Mouse (Mus musculus): Measurements from ENCODE around the gene Frk. TPM values are rescaled to one million over a fixed set of nuclear protein-coding genes. Genes with fewer than 3 reads are reported as not detected.
"Not testable (repeated sequence)": the region's sequence is repeated elsewhere in the genome, so short reads cannot be mapped to it uniquely, and the experiment has no call there.

Frk gene
- under 1 TPM; 0.65 to 0.88 TPM for total RNA-seq (2021)

DNA sequence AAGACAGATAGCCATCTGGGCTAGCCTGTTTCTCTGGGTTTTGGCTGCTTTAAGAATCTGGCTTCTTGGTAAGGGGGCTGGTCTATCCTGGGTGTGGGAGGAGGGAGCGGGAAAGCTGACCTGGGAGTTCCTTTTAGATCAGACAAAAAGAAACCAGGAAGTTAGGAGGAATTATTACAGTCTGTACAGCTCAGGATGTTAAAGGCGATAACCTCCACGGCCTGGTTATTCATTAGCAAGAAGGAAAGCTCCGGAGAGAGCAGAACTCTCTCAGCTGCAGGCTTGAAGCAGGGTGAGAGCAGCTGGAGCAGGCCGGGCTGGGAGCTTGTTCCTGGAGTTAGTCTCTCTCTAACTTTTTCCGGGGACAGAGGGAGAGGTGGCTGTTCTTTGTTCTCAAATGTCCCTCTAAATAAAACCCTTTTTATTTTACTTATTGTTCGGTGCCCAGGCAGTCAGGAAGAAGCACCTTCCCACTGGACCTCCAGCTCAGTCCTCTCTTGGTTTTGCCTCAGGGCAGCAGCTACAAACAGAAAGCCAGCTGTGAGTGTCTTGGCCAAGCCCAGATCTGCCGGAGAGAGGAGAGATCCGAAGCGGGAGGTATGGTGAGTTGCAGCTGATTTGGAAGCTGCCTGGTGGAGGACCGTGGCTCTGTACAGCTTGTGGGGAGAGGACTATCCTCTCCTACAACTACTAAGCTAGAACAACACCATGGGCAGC, at the start of gene Frk:
Gene Frk (plus strand): TSS at position 103 of the 717 bp plus-strand sequence.
- peak in 1 of 2 experiments; percentile 23 for DNase-seq (ENCODE audit: extremely low spot score in 1 of 2, low spot score in 2 of 2)
- intact Hi-C loops (cut with DNase I), result no loop called here

DNA sequence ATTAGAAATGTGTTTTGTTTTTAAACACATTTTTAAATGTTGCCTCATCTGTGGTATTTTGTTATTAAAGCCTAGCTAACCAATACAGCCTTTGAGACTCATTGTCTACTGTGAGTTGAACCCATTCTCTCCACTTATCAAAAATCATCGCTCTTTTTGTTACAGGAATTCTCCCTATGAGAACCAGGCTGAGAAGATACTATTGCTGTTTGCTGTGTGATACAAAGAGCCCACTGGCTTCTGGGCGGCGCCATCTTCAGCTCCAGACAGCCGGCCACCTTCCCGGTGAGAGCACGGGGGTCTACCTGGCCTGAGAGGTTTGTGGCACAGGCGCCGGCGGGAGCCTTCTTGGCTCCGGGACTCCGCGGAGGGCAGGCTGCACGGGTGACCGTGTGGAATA, 49.0 kb upstream of the Frk start:
- intact Hi-C loops (cut with DNase I); DNase-seq (ENCODE audit: extremely low spot score in 1 of 2, low spot score in 2 of 2): not testable (repeated sequence)

DNA sequence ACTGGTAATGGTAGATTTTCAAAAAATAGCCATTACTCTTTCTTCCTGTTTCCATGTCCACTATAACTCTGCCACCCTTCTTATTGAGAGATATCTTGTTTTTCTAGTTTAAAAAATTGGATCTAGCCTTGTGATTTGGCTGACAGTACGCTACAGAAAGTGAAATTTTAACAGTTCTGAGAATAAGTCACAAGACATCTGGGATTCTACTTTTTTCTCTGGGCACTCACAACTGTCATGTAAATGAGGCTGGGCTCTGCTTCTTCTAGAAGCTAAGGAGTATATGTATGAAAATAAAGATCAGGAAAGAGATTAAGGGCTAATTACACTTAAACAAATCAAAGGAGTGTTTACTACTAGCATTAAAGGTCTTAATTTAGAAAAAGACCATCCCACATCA, 33.7 kb upstream of the Frk start:
- DNase-seq (ENCODE audit: extremely low spot score in 1 of 2, low spot score in 2 of 2), result no peak
- intact Hi-C loops (cut with DNase I), result no loop called here

DNA sequence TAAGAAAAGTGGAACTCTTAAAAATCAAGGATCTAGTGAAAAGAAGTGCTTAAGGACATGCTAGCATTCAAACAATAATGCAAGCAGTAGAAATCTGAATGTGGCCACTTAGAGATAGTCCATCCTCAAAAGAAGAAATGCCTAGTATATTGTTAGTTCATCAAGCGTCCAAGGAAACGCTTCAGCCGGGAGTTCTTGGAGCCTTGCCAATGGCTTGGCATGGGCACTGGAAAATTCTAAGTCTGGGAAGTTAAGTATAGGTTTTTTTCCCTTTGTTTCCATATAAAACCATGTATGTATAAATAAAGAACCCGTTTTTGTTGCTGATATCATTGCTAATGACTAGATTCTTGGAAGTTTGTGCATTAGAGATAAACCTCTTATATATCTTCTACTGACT, 21.7 kb upstream of the Frk start:
- no peak for DNase-seq (ENCODE audit: extremely low spot score in 1 of 2, low spot score in 2 of 2)
- intact Hi-C loops (cut with DNase I), result no loop called here

DNA sequence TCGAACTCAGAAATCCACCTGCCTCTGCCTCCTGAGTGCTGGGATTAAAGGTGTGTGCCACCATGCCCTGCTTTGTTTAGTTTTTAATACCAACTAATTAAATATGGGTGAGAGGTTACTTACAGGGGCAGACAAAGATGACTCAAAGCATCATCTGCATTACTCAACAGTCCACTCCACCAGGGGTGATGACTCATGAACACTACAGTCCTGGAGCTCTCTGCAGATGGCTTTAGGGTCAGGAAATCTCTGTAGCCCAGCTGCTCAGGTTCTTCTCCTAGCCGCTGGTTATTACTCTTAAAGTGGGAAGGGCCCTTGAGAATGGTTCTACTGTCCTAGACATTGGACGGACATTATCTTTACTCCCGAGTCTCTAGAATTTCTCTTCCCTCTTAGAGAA, 18.9 kb upstream of the Frk start:
- intact Hi-C loops (cut with DNase I), result no loop called here

DNA sequence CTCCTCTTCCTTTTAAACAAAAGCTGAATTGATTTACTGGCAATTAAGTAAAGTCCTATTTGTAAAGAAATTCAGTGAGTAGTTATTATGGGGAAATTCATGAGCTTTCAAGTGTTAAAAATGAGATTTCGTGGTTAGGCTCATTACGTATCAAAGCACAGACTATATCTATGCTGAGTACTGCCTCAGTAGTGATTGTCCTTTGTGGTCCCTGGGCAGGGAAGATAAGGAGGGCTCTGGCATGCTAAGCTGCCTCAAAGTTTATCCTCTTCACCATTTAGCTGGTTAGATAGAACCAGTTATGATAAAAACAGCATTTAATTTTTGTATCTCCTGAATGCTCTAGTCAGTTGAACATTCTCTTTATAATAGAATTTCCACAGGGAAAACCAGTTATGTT, 14.2 kb upstream of the Frk start:
- DNase-seq (ENCODE audit: extremely low spot score in 1 of 2, low spot score in 2 of 2), result no peak
- intact Hi-C loops (cut with DNase I), result no loop called here

More for the DNA sequence above, 18.9 kb upstream of the Frk start:
- DNase-seq (ENCODE audit: extremely low spot score in 1 of 2, low spot score in 2 of 2), result no peak

DNA sequence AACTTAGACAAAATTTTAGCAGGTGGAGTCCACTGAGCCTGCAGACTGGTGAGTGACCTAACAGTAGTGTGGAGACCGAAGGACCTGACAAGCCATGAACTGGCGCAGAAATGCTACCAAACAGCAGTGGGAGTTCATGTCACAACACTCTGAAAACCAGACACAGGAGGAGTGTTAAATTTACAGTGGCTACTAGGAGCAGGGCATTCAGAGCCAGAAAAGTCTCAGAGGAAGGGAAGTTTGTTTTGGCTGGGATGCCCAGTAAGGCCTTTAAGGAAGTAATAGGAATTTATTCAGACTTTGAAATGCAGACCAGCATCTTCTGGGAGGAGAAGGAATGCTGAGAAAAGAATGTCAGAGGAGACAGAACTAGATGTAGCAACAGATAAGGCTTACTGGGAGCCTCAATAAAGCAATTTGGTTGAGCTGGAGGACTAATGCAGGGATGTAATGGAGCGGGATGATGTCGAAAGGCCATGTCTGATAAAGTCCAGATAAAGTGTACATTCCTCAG, 3.2 kb upstream of the Frk start:
- no peak for DNase-seq (ENCODE audit: extremely low spot score in 1 of 2, low spot score in 2 of 2)
- intact Hi-C loops (cut with DNase I), result no loop called here

DNA sequence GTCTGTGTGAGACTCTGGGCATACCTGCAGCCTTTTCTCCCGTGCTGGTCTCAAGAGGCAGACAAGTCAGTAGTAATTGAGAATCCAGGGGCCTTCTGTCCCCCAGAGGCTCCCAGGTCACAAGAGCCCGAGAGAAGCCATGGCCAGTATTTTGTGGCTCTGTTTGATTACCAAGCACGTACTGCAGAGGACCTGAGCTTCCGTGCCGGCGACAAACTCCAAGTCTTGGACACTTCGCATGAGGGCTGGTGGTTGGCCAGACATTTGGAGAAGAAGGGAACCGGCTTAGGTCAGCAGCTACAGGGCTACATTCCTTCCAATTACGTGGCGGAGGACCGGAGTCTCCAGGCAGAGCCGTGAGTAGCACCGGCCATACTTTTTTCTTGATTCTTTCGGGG, 814 bp downstream of the Frk start:
- DNase-seq (ENCODE audit: extremely low spot score in 1 of 2, low spot score in 2 of 2), result peak in 1 of 2 experiments; percentile 18
- intact Hi-C loops (cut with DNase I), result no loop called here

DNA sequence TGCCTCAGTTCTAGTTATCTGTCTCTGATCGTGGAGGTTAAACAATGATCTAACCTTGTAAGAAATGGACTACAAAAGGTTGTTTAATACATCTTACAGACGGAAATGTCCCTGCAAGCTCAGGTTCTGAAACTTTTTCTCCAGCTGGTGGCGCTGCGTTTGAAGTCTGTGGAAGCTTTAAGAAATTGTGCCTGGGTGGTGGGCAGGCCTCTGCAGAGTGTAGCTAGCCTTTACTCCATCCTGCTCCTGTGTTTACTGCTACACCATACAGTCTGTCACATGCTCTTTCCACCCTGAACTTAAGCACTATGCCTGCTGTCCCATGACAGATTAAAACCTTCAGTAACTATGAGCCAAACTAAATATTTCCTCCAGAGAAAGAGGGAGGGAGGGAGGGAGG, 1.9 kb downstream of the Frk start:
- intact Hi-C loops (cut with DNase I), result no loop called here
- peak in 1 of 2 experiments; percentile 21 for DNase-seq (ENCODE audit: extremely low spot score in 1 of 2, low spot score in 2 of 2)

DNA sequence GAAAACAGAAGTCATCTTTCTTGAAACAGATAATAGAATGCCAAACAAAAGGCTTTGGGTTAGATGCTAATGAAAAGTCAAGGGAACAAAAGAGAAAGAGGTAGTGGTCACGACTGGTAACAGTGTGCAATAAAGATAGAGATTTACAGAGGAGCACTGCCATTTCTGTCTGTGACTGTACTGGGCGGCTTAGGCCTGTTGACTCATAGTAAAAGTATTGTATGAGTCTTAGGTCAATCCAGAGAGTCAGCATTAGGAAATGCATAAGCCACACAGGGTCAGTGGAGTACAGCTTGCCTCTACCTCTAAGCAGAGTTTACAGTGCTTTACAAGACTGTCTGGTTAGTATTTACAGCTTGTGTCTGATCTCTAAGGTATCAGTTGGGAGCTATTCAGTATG, 24.6 kb downstream of the Frk start:
- DNase-seq (ENCODE audit: extremely low spot score in 1 of 2, low spot score in 2 of 2), result no peak
- intact Hi-C loops (cut with DNase I), result no loop called here

DNA sequence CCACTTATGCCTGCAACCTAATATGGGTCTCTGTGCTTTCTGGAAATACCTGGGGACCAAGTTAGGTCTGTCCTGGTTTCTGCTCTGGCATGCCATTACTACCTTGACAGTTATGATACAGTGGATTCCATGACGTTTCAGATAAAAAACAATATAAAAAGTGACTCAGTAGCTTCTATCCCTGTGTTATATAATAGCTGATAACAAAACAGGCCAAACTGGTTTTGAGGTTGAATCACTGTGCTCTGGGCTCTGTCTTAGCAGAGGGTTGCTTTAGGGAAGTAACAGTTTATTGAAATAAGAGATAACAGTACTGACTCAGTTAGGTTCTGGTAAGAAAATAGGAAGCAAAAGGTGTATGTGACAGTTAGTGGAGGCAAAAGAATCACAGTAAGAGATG, 25.4 kb downstream of the Frk start:
- intact Hi-C loops (cut with DNase I), result no loop called here
- DNase-seq (ENCODE audit: extremely low spot score in 1 of 2, low spot score in 2 of 2), result no peak

DNA sequence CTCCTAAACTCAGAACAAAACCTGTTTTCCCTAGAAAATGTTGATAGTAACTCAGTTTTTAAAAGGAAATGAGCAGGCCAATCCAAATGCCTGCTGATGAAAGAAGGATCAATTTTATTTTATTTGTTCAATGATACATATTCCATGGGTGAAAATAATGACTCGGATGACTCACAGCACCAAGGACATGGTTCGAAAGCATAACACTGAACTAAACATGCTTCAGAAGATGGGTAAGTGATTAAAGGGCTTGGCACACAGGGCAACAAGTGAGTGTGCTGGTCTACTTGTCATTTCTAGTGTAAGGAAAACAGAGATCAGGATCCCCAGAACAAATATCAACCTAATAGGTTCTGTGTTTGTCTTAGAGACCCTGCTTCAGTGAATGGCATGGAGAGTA, 26.1 kb downstream of the Frk start:
- intact Hi-C loops (cut with DNase I), result no loop called here

DNA sequence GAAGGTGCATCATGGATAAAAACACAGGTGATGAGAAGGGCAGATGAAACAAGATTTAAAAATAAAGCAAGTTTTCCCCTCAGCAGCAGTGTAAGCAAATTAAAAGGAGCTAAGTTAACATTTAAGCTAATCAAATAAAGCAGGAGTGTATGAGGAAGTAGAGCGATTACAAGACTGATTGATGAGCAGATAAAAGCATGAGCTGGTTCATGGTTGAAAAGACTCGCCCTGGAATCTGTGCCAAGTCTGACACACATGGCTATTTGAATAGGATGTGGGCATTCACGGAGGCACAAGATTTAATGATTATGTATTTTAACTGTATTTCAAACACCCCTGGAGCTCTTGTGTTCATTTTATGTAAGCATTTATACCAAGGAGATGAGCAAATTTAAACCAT, 28.0 kb downstream of the Frk start:
- intact Hi-C loops (cut with DNase I), result no loop called here
- no peak for DNase-seq (ENCODE audit: extremely low spot score in 1 of 2, low spot score in 2 of 2)

More for the DNA sequence above, 26.1 kb downstream of the Frk start:
- DNase-seq (ENCODE audit: extremely low spot score in 1 of 2, low spot score in 2 of 2), result no peak

DNA sequence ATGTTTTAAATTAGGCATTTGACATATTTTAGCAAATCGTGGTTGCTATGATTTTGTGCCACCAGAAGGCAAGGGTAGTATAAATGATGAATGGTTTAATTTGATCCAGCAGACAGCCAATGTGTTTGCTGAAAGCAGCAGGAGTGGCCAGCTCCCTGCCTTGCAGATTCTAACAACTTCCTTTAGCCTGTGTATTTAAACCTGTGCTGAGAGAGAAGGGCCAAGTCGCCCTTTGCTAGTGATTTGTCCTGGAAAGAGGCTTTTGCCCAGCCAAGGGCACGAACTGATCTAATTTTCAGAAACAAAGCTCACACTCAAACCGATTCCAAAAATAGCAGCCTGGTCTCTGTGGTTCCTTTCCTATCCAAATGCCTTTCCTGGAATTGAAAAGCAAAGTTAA, 29.4 kb downstream of the Frk start:
- intact Hi-C loops (cut with DNase I), result no loop called here
- no peak for DNase-seq (ENCODE audit: extremely low spot score in 1 of 2, low spot score in 2 of 2)

DNA sequence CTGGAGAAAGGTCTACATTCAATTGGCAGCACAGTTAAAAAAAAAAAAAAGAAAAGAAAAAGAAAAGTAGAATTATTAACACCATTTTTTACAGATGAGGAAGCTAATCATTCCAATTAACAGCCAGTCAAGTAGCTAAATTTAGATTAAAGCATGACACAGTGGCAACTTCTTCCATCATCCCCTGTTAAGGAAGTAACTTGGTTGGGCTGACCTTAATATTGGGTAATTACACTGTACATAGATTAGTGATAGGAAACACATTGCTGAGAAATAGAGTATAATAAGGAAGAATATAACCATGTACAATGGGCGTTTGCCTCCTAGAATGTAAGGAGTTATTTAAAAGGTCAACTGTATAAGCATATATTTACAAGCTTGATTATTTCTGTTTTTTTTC, 42.4 kb downstream of the Frk start:
- DNase-seq (ENCODE audit: extremely low spot score in 1 of 2, low spot score in 2 of 2), result no peak
- intact Hi-C loops (cut with DNase I), result no loop called here

DNA sequence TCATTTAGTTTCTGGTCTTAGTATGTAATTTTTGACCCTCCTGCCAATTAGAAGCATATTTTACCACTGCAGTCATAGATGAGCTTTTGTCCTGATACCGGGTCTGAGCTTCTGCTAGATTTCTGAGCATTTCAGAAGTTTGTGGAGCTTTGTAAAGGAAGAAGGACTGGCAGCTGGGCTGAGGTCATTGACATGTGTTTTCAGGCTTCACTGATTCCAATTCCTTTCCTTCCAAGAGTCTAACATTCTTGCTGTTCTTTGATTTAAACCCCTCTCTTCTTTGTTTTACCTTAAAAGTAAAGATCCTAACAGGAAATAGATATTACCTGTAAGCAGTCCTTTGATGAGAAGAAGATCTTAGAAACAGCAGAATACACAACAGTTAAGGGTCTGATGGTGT, 48.6 kb downstream of the Frk start:
- no peak for DNase-seq (ENCODE audit: extremely low spot score in 1 of 2, low spot score in 2 of 2)
- intact Hi-C loops (cut with DNase I), result no loop called here

DNA sequence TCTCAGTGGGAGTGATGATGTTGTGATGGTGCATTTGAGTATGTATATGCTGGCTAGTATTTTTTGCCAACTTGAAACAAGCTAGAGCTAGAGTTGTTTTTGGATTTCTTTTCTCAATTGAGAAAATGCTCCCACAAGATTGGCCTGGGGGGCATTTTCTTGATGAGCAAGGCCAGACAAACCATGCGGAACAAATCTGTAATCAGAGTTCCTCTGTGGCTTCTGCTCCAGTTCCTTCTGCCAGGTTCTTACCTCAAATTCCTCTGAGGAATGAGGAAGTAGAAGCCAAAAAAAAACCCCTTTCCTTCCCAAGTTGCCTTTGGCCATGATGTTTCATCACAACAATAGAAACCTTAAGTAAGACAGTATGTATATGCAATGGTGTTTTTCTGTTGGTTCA, 49.3 kb downstream of the Frk start:
- intact Hi-C loops (cut with DNase I), result no loop called here

DNA sequence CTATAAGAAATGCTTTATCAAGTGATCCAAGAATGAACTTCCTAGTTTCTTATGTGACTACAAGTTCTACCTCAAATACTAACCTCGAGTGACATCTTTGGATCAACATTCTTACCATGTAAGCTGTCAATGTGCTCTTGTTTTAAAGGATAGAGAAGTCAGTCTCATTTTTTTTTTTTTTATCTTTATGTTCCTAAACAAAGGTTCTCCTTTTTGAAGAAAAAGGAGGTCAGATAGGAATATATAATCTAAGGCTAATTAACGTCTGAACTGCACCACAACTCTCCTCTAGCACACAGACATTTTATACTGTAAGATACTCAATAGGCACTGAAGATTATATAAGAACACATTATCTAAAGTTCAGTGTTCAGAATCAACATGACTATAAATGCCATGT, 57.5 kb downstream of the Frk start:
- no peak for DNase-seq (ENCODE audit: extremely low spot score in 1 of 2, low spot score in 2 of 2)
- intact Hi-C loops (cut with DNase I), result no loop called here

More for the DNA sequence above, 49.3 kb downstream of the Frk start:
- no peak for DNase-seq (ENCODE audit: extremely low spot score in 1 of 2, low spot score in 2 of 2)

DNA sequence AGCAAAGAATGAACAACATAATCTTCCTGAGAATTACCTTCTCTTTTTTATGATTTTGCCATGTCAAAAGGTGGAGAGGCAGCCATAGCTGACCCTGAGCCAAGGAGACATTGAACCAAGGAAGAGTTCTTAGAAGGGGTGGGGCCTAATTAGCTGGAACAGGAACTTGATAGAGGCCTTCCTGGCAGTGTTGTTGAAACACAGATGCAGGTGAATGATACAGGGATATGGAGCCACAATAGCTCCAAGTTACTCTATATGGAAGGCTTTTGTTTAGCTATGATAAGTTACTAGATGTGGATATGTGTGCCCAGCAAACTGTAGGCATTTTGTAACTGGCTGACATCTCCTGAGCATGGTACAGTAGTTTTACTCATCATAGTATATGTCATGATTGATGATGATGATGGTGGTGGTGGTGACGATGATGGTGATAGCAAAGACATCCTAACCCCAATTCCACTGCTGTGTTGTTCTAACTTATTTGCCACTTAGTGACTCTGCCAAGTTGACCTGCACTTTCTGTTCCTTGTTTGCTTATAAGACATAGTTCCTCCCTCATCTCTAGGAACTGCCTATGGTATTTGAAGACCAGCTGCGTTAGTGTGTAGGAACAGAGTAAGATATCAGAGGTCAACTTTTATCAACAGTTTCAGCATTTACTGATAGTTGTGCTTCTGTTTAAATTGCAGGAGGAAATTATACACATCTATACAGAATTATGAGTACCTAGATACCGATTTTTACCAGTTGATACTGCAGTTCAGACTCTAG, 58.7 kb downstream of the Frk start:
- DNase-seq (ENCODE audit: extremely low spot score in 1 of 2, low spot score in 2 of 2), result no peak
- intact Hi-C loops (cut with DNase I), result no loop called here

DNA sequence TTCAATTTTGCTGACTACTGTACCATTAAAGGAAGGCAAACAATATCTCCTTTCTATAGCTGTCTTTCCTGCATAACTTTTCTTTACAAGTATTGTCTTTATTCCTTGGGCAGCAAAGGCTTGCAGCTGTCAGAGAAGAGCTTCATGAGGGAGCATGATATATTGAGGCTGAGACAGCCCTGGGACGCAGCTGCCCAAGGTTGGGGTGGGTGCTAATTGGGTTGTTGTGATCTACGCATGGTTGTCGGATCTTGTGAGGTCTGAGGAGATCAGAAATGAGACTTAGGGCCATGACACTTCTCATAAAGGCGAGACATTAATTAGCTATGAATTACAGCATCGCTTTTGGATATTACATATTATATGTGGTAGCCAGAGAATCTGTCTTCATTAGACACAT, 67.4 kb downstream of the Frk start:
- intact Hi-C loops (cut with DNase I), result no loop called here
- no peak for DNase-seq (ENCODE audit: extremely low spot score in 1 of 2, low spot score in 2 of 2)
